Mouse (Mus musculus) midbrain, embryonic 12.5 days (tissue): ENCODE measurements at regions not wholly inside any gene's neighbourhood (a gene's known extent, or its start where the extent isn't known, plus 50 kb on each side); places are given as distances from the start of the nearest gene placed in this dataset.

Experiments
- ATAC-seq: fragments of 200-750 bp; cut with Nextera tagmentation; 2 replicates; pipeline ENCODE4 v1.8.0; 2017; ENCODE audit warnings: low read depth, moderate TSS enrichment, moderate library complexity; ENCODE audit not compliant: low FRiP score
- H3K27ac ChIP-seq: fragments of 300-500 bp; sonication (generic); replicated peaks from 2 replicates; pipeline ENCODE4 v1.5.1; 2016; ENCODE audit warnings: mild to moderate bottlenecking
- H3K27me3 ChIP-seq: fragments of 300-500 bp; sonication (generic); 2 replicates; pipeline ENCODE4 v1.6.1; 2016; ENCODE audit warnings: mild to moderate bottlenecking
- H3K36me3 ChIP-seq: fragments of 300-500 bp; sonication (generic); 2 replicates; pipeline ENCODE4 v1.6.1; 2016
- H3K4me1 ChIP-seq: fragments of 300-500 bp; sonication (generic); 2 replicates; pipeline ENCODE4 v1.6.1; 2016
- H3K4me2 ChIP-seq: fragments of 300-500 bp; sonication (generic); replicated peaks from 2 replicates; pipeline ENCODE4 v1.6.1; 2016; ENCODE audit warnings: mild to moderate bottlenecking, moderate library complexity
- H3K4me3 ChIP-seq: fragments of 300-500 bp; sonication (generic); 2 replicates; pipeline ENCODE4 v1.5.1; 2016; ENCODE audit warnings: mild to moderate bottlenecking
- H3K9ac ChIP-seq: fragments of 300-500 bp; sonication (generic); replicated peaks from 2 replicates; pipeline ENCODE4 v1.6.1; 2016; ENCODE audit warnings: mild to moderate bottlenecking, moderate library complexity
- H3K9me3 ChIP-seq: fragments of 300-500 bp; sonication (generic); 2 replicates; pipeline ENCODE4 v1.6.1; 2016; ENCODE audit warnings: mild to moderate bottlenecking
- WGBS: fragments of 180-500 bp; shearing (Covaris S2); methylation state at CpG from one replicate; pipeline ENCODE4 v1.1.7; 2016; 5-methylcytosine and 5-hydroxymethylcytosine counted together

GRCm38 (mm10) chr7:70799031-70799766, 432.7 kb upstream of the Nr2f2 start:
- H3K4me3 ChIP-seq = no peak overlapping the region
- H3K36me3 ChIP-seq = no peaks in the 10 kb centered on the region
- 89% methylated on average over 6 of the region's 6 CpGs for WGBS
- no peak overlapping the region for H3K27ac ChIP-seq
- H3K27me3 ChIP-seq = no peaks in the 10 kb centered on the region
- H3K4me1 ChIP-seq = no peaks in the 10 kb centered on the region
- H3K9ac ChIP-seq = no peak overlapping the region
- no peaks in the 10 kb centered on the region for H3K9me3 ChIP-seq
- ATAC-seq = no peak
- H3K4me2 ChIP-seq = no peak overlapping the region

GRCm38 (mm10) chr7:70796038-70796760, 429.7 kb upstream of the Nr2f2 start:
- H3K4me2 ChIP-seq = no peak overlapping the region
- no peaks in the 10 kb centered on the region for H3K36me3 ChIP-seq
- no peak for ATAC-seq
- WGBS = 74% methylated on average over 12 of the region's 12 CpGs
- no peaks in the 10 kb centered on the region for H3K4me1 ChIP-seq
- no peaks in the 10 kb centered on the region for H3K27me3 ChIP-seq
- no peak overlapping the region for H3K9ac ChIP-seq
- no peak overlapping the region for H3K4me3 ChIP-seq
- H3K27ac ChIP-seq = no peak overlapping the region
- H3K9me3 ChIP-seq = no peaks in the 10 kb centered on the region

- Histone ChIP-seq H3K9ac (no peak overlapping the region), H3K4me1 (peaks cover 11% of the 10 kb centered on the region), H3K27ac (no peak overlapping the region), H3K36me3 (no peaks in the 10 kb centered on the region), H3K27me3 (peaks cover 28% of the 10 kb centered on the region), H3K4me3 (no peak overlapping the region), H3K4me2 (peak overlapping the region; percentile 37), H3K9me3 (no peaks in the 10 kb centered on the region)
- 5% methylated on average over 21 of the region's 21 CpGs for WGBS
- ATAC-seq = 0 out of 2 replicates have a peak, but pooled peaks have one; percentile 47
Measured at GRCm38 (mm10) chr7:70788902-70789796, 422.6 kb upstream of the Nr2f2 start.

- peaks cover 11% of the 10 kb centered on the region for H3K4me1 ChIP-seq
- H3K27ac ChIP-seq = no peak overlapping the region
- H3K27me3 ChIP-seq = peaks cover 28% of the 10 kb centered on the region
- no peaks in the 10 kb centered on the region for H3K9me3 ChIP-seq
- H3K36me3 ChIP-seq = no peaks in the 10 kb centered on the region
- no peak for ATAC-seq
- H3K4me3 ChIP-seq = no peak overlapping the region
- WGBS = 10% methylated on average over 5 of the region's 5 CpGs
- H3K4me2 ChIP-seq = no peak overlapping the region
- H3K9ac ChIP-seq = no peak overlapping the region
Measured at GRCm38 (mm10) chr7:70787966-70788365, 421.4 kb upstream of the Nr2f2 start.

- no peak overlapping the region for H3K9ac ChIP-seq
- WGBS = 77% methylated on average over 2 of the region's 2 CpGs
- ATAC-seq = no peak
- H3K36me3 ChIP-seq = no peaks in the 10 kb centered on the region
- 0 out of 2 replicates have a peak, but pooled peaks cover 3% of the 10 kb centered on the region for H3K4me1 ChIP-seq
- no peak overlapping the region for H3K4me2 ChIP-seq
- no peak overlapping the region for H3K4me3 ChIP-seq
- H3K27ac ChIP-seq = no peak overlapping the region
- no peaks in the 10 kb centered on the region for H3K9me3 ChIP-seq
- H3K27me3 ChIP-seq = peaks cover 6% of the 10 kb centered on the region; the same call in 1 of the 2 replicates
Measured at GRCm38 (mm10) chr7:70780742-70781332, 414.3 kb upstream of the Nr2f2 start.

GRCm38 (mm10) chr7:70777763-70778162, 411.2 kb upstream of the Nr2f2 start:
- no peaks in the 10 kb centered on the region for H3K36me3 ChIP-seq
- ATAC-seq = peak; percentile 78
- 0 out of 2 replicates have a peak, but pooled peaks cover 3% of the 10 kb centered on the region for H3K4me1 ChIP-seq
- no peak overlapping the region for H3K4me2 ChIP-seq
- peaks cover 6% of the 10 kb centered on the region; the same call in 1 of the 2 replicates for H3K27me3 ChIP-seq
- H3K9ac ChIP-seq = no peak overlapping the region
- no peaks in the 10 kb centered on the region for H3K9me3 ChIP-seq
- H3K27ac ChIP-seq = no peak overlapping the region
- H3K4me3 ChIP-seq = no peak overlapping the region
- 8% methylated on average over 4 of the region's 4 CpGs for WGBS

GRCm38 (mm10) chr7:70769655-70770054, 403.1 kb upstream of the Nr2f2 start:
- no peak for ATAC-seq

GRCm38 (mm10) chr7:70767697-70768096, 401.2 kb upstream of the Nr2f2 start:
- Histone ChIP-seq H3K4me1 (no peaks in the 10 kb centered on the region), H3K4me3 (no peak overlapping the region), H3K9me3 (no peaks in the 10 kb centered on the region), H3K4me2 (no peak overlapping the region), H3K27me3 (no peaks in the 10 kb centered on the region), H3K27ac (no peak overlapping the region), H3K36me3 (no peaks in the 10 kb centered on the region), H3K9ac (no peak overlapping the region)
- 66% methylated on average over 5 of the region's 5 CpGs for WGBS
- ATAC-seq = no peak

More at GRCm38 (mm10) chr7:70769655-70770054, 403.1 kb upstream of the Nr2f2 start:
- Histone ChIP-seq H3K4me3 (no peak overlapping the region), H3K4me1 (no peaks in the 10 kb centered on the region), H3K27ac (no peak overlapping the region), H3K4me2 (no peak overlapping the region), H3K9ac (no peak overlapping the region), H3K9me3 (no peaks in the 10 kb centered on the region), H3K36me3 (no peaks in the 10 kb centered on the region), H3K27me3 (no peaks in the 10 kb centered on the region)
- 81% methylated on average over 6 of the region's 6 CpGs for WGBS

GRCm38 (mm10) chr7:70756676-70757075, 390.1 kb upstream of the Nr2f2 start:
- H3K4me2 ChIP-seq = no peak overlapping the region
- 94% methylated on average over 3 of the region's 3 CpGs for WGBS
- no peaks in the 10 kb centered on the region for H3K36me3 ChIP-seq
- H3K27ac ChIP-seq = no peak overlapping the region
- ATAC-seq = no peak
- H3K27me3 ChIP-seq = peaks cover 50% of the 10 kb centered on the region
- H3K9me3 ChIP-seq = 0 out of 2 replicates have a peak, but pooled peaks cover 4% of the 10 kb centered on the region
- no peak overlapping the region for H3K4me3 ChIP-seq
- no peak overlapping the region for H3K9ac ChIP-seq
- H3K4me1 ChIP-seq = no peaks in the 10 kb centered on the region

- H3K9ac ChIP-seq = no peak overlapping the region
- H3K4me3 ChIP-seq = no peak overlapping the region
- H3K4me2 ChIP-seq = no peak overlapping the region
- no peaks in the 10 kb centered on the region for H3K36me3 ChIP-seq
- 88% methylated on average over 1 of the region's 1 CpGs for WGBS
- no peak for ATAC-seq
- no peaks in the 10 kb centered on the region for H3K4me1 ChIP-seq
- H3K27ac ChIP-seq = no peak overlapping the region
- H3K27me3 ChIP-seq = peaks cover 62% of the 10 kb centered on the region
- 0 out of 2 replicates have a peak, but pooled peaks cover 4% of the 10 kb centered on the region for H3K9me3 ChIP-seq
Measured at GRCm38 (mm10) chr7:70754826-70755225, 388.3 kb upstream of the Nr2f2 start.

GRCm38 (mm10) chr7:70752802-70753218, 386.3 kb upstream of the Nr2f2 start:
- H3K27ac ChIP-seq = no peak overlapping the region
- no peaks in the 10 kb centered on the region for H3K36me3 ChIP-seq
- no peak overlapping the region for H3K9ac ChIP-seq
- no peaks in the 10 kb centered on the region for H3K4me1 ChIP-seq
- ATAC-seq = peak; percentile 97
- H3K4me3 ChIP-seq = no peak overlapping the region
- 58% methylated on average over 12 of the region's 12 CpGs for WGBS
- H3K4me2 ChIP-seq = peak overlapping the region; percentile 26
- H3K27me3 ChIP-seq = peaks cover 75% of the 10 kb centered on the region
- H3K9me3 ChIP-seq = 0 out of 2 replicates have a peak, but pooled peaks cover 4% of the 10 kb centered on the region
